Mouse (Mus musculus): Measurements from ENCODE around the gene Ccdc13. TPM values are rescaled to one million over a fixed set of nuclear protein-coding genes. Genes with fewer than 3 reads are reported as not detected.

Gene Ccdc13
- total and polyA plus RNA-seq, 2 experiments from 2014 or later: 3.0 to 4.8 TPM

DNA sequence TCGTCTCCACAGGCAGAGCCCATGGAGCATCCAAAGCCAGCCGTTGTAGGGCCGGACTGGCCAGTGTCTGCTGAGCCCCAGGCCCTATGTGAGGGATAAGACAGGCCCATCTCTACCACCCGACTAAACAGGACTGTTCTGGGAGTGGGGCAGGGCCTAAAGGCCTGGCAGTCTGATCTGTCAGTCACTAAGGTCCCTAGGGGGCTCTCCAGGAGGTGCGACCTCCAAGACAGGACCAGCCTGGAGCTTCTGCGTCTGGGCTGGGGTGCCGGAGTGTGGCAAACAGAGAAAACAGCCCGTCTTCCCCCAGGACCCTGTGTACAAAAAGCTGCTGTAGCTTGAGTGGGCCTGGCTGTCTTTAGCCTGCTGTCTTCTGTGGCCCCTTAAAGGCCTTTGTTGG, 77.5 kb downstream of the Ccdc13 start:
- peaks cover 7% of the 10 kb centered on the region for H3K4me1 ChIP-seq (ENCODE audit: insufficient read depth, low read length)
- no peak for TF ChIP-seq CTCF (IDR thresholded peaks at IDR 0.05)
- 0 out of 2 replicates have a peak overlapping the region, but pooled peaks have one; percentile 8 for H3K9ac ChIP-seq (replicated peaks; ENCODE audit: low read length, poor library complexity, severe bottlenecking)
- H3K27ac ChIP-seq (ENCODE audit: low read depth, low read length): no peak overlapping the region
- no peaks in the 10 kb centered on the region for H3K27me3 ChIP-seq (ENCODE audit: insufficient read depth, low read length)
- no peak for DNase-seq (ENCODE audit: low spot score)
- H3K9me3 ChIP-seq (ENCODE audit: low read length): no peaks in the 10 kb centered on the region
- 64% methylated on average over 8 of the region's 8 CpGs for WGBS
- peaks cover 34% of the 10 kb centered on the region for H3K36me3 ChIP-seq (ENCODE audit: insufficient read depth, low read length)
- no peak for ATAC-seq (ENCODE audit: low FRiP score)
- H3K4me3 ChIP-seq (ENCODE audit: low read depth, low read length): no peak overlapping the region
- H3K4me2 ChIP-seq (ENCODE audit: low read depth, low read length, poor library complexity, severe bottlenecking): no peak overlapping the region

DNA sequence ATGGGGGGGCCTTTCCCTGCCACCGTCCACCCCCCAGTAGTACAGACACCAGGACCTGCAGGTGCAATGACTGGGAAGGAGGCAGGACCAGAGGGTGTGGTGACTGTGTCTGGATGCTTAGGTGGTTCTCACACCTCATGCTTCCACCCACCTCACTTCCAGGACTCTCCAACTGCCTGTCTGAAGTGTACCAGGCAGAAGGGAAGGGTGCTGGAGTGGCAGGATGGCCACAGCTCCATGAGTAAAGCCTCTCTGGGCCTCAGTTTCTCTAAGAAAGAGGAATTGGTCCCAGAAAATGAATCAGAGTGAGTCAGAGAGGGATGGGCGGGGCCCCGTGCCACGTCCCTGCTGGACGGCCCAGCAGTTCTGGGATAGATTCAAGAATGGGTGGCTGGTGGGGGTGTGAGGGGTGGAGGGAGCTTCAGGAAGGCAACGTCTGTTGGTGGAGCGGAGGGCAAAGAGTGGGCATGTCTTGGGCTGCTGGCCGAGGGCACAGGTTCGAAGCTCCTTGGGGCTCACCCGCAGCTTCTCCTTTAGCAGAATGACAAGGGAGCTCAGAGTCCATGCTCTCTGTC, 78.1 kb downstream of the Ccdc13 start:
- Histone ChIP-seq H3K9me3 (ENCODE audit: low read length) (no peaks in the 10 kb centered on the region), H3K27me3 (ENCODE audit: insufficient read depth, low read length) (no peaks in the 10 kb centered on the region), H3K4me2 (ENCODE audit: low read depth, low read length, poor library complexity, severe bottlenecking) (peak overlapping the region; percentile 66), H3K4me3 (ENCODE audit: low read depth, low read length) (peak overlapping the region; percentile 92), H3K36me3 (ENCODE audit: insufficient read depth, low read length) (peaks cover 35% of the 10 kb centered on the region), H3K9ac (replicated peaks; ENCODE audit: low read length, poor library complexity, severe bottlenecking) (peak overlapping the region; percentile 97), H3K4me1 (ENCODE audit: insufficient read depth, low read length) (peaks cover 7% of the 10 kb centered on the region), H3K27ac (ENCODE audit: low read depth, low read length) (no peak overlapping the region)
- 56% methylated on average over 10 of the region's 10 CpGs for WGBS
- no peak for TF ChIP-seq CTCF (IDR thresholded peaks at IDR 0.05)
- DNase-seq (ENCODE audit: low spot score) (no peak), ATAC-seq (ENCODE audit: low FRiP score) (no peak)

DNA sequence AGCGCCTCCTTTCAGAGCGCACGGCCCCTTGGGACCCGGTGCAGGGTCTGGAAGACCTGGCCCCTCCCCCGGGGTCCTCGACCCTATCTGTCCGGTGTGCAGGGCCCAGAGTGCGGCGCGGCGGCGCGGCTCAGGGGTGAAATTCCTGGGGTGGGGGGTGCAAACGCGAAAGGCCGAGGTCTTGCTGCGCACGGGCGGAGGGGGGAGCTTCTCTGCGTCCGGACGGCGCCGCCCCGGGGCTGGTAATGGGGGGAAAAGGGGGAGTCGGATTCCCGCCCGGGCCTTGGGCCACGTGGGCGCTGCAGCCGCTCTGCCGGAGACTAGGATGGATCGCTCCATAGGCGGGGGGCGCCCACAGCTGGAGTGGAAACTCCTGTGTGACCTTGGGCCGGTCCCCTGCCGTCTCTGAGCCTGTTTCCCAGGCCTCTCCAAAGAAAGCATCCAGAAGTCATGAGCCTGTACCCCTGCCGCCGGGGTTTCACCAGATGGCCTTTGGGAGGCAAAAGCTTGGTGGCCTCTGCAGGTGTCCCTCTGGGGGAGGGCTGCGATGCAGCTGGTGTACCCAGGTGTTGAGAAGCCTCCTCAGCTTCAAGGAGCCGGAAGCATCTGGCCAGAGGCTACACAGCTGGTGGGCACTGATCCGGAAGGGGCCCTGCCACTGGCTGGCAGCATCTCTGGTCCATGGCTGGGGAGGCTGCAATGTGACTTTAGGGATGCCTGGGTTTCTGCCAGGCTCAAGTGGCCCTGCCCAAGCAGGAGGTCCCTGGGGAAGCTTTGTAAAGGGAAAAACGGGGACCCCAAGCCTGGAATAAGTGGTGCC, 78.8 kb downstream of the Ccdc13 start:
- WGBS: 2% methylated on average over 30 of the region's 43 CpGs
- H3K27ac ChIP-seq (ENCODE audit: low read depth, low read length): peak overlapping the region; percentile 65

DNA sequence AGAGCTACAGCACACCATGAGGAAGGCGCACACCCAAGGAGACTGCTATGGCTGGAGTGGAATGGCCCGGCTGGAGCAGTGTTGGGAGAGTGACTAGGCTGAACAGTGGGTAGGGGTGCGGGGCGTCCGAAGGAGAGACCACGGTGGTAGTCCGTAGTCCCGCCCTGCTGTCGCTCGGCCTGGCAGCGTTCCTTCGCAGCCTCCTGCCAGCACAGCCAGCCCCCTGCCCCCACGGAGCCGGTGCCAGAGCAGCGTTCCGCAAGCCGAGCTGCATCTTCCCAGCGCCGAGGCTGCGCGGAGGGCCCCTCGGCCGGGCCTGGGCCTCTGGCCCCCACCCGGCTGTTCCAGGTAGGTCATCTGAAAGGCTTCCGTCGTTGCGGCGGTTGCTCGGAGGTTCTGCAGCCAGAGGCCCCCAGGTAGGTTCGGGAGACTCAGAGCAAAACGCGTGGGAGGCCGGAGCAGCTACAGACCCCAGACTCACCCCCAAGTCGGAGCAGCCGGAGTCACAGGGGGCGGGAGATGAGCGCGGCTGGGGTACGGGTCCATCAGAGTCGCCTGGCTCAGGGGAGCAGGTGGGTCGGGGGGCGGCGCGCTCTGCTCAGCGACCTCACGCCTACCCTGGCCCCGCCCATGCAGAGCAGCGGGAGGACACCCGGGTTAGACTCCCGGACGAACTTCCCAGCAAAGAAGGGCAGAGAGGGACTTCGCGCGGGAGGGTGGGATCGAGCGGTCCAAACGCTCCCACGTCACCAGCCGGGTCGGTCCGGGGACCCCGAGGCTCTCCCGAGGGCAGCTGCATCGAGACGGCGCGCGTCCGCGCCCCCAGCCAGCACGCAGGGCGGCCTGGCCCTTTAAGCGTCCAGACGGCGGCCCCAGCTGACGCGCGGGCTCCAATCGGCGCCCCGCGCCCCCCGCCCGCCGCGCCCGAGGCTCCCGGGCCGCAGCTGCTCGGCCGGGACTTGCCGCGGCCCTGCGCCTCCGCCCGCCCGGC, 79.9 kb downstream of the Ccdc13 start, which contains the start of gene Zfp651:
Zfp651 (plus strand) TSS at position 240 of the 991 bp plus-strand sequence.
- no peaks in the 10 kb centered on the region for H3K27me3 ChIP-seq (ENCODE audit: insufficient read depth, low read length)
- peak within 1 kb of the TSS; percentile 66 for H3K4me2 ChIP-seq (ENCODE audit: low read depth, low read length, poor library complexity, severe bottlenecking)
- ATAC-seq (ENCODE audit: low FRiP score) (peak; percentile 84), DNase-seq (ENCODE audit: low spot score) (peak; percentile 88)
- peaks cover 39% of the 10 kb centered on the region for H3K36me3 ChIP-seq (ENCODE audit: insufficient read depth, low read length)
- no peaks in the 10 kb centered on the region for H3K9me3 ChIP-seq (ENCODE audit: low read length)
- under 1% methylated on average over 67 of the region's 97 CpGs for WGBS
- H3K4me1 ChIP-seq (ENCODE audit: insufficient read depth, low read length): peaks cover 7% of the 10 kb centered on the region
- no peak for TF ChIP-seq CTCF (IDR thresholded peaks at IDR 0.05)
- H3K4me3 ChIP-seq (ENCODE audit: low read depth, low read length): peak within 1 kb of the TSS; percentile 92
- H3K9ac ChIP-seq (replicated peaks; ENCODE audit: low read length, poor library complexity, severe bottlenecking): peak within 1 kb of the TSS; percentile 97
- peak within 1 kb of the TSS; percentile 65 for H3K27ac ChIP-seq (ENCODE audit: low read depth, low read length)

More for the DNA sequence above, 78.8 kb downstream of the Ccdc13 start:
- peak; percentile 36 for ATAC-seq (ENCODE audit: low FRiP score)
- Histone ChIP-seq H3K4me3 (ENCODE audit: low read depth, low read length) (peak overlapping the region; percentile 92), H3K36me3 (ENCODE audit: insufficient read depth, low read length) (peaks cover 38% of the 10 kb centered on the region), H3K4me2 (ENCODE audit: low read depth, low read length, poor library complexity, severe bottlenecking) (peak overlapping the region; percentile 66), H3K4me1 (ENCODE audit: insufficient read depth, low read length) (peaks cover 7% of the 10 kb centered on the region), H3K9ac (replicated peaks; ENCODE audit: low read length, poor library complexity, severe bottlenecking) (peak overlapping the region; percentile 97), H3K9me3 (ENCODE audit: low read length) (no peaks in the 10 kb centered on the region), H3K27me3 (ENCODE audit: insufficient read depth, low read length) (no peaks in the 10 kb centered on the region)
- DNase-seq (ENCODE audit: low spot score): peak; percentile 62
- 0 out of 2 replicates have a peak, but pooled peaks have one; percentile 1 for TF ChIP-seq CTCF (IDR thresholded peaks at IDR 0.05)

Data from midbrain, postnatal 0 days (tissue).